Mouse (Mus musculus): ENCODE data around the gene Uqcrq. TPM values are rescaled to one million over a fixed set of nuclear protein-coding genes. Genes with fewer than 3 reads are reported as not detected.

The Uqcrq gene
- total and polyA plus RNA-seq, 3 experiments: 30.4 to 193 (median 67.6) TPM

GRCm38 (mm10) chr11:53463551-53464424 lies 33.2 kb upstream of the Uqcrq start:
- peaks cover 58% of the 10 kb centered on the region for H3K27me3 ChIP-seq (ENCODE audit: insufficient read depth, low read length)
- peaks cover 8% of the 10 kb centered on the region for H3K9me3 ChIP-seq (replicated peaks)
- ATAC-seq (ENCODE audit: extremely low read depth, insufficient number of reproducible peaks, low FRiP score, poor library complexity, severe bottlenecking) (no peak), DNase-seq (ENCODE audit: low spot score) (no peak)
- no peak for TF ChIP-seq CTCF (IDR thresholded peaks at IDR 0.05; ENCODE audit: low read depth, low read length)
- no peak for TF ChIP-seq GATA2 (IDR thresholded peaks at IDR 0.05; ENCODE audit: borderline replicate concordance, low read depth, low read length)
- TF ChIP-seq POLR2AphosphoS5 (IDR thresholded peaks at IDR 0.05; ENCODE audit: insufficient replicate concordance, low read depth, low read length): no peak
- no peak for TF ChIP-seq TAL1 (conservative IDR thresholded peaks at IDR 0.05; ENCODE audit: low read depth, low read length)
- no peak for TF ChIP-seq GATA1 (IDR thresholded peaks at IDR 0.05; ENCODE audit: borderline replicate concordance, low read length)
- no peaks in the 10 kb centered on the region for H3K36me3 ChIP-seq (replicated peaks)
- H3K4me3 ChIP-seq (ENCODE audit: low read depth, low read length): peak overlapping the region; percentile 17; the same call in 1 of the 2 replicates
- peaks cover 27% of the 10 kb centered on the region for H3K4me1 ChIP-seq (ENCODE audit: insufficient read depth, low read depth, low read length)

GRCm38 (mm10) chr11:53461727-53462126 lies 31.1 kb upstream of the Uqcrq start:
- no peaks in the 10 kb centered on the region for H3K36me3 ChIP-seq (replicated peaks)
- ATAC-seq (ENCODE audit: extremely low read depth, insufficient number of reproducible peaks, low FRiP score, poor library complexity, severe bottlenecking) (peak; percentile 63), DNase-seq (ENCODE audit: low spot score) (peak; percentile 52)
- TF ChIP-seq POLR2AphosphoS5 (IDR thresholded peaks at IDR 0.05; ENCODE audit: insufficient replicate concordance, low read depth, low read length): no peak
- no peak for TF ChIP-seq GATA1 (IDR thresholded peaks at IDR 0.05; ENCODE audit: borderline replicate concordance, low read length)
- no peak for TF ChIP-seq GATA2 (IDR thresholded peaks at IDR 0.05; ENCODE audit: borderline replicate concordance, low read depth, low read length)
- no peak for TF ChIP-seq CTCF (IDR thresholded peaks at IDR 0.05; ENCODE audit: low read depth, low read length)
- peak; percentile 30; the same call in 1 of the 2 replicates for TF ChIP-seq TAL1 (conservative IDR thresholded peaks at IDR 0.05; ENCODE audit: low read depth, low read length)
- H3K4me3 ChIP-seq (ENCODE audit: low read depth, low read length): no peak overlapping the region
- H3K27me3 ChIP-seq (ENCODE audit: insufficient read depth, low read length): peaks cover 62% of the 10 kb centered on the region
- peaks cover 8% of the 10 kb centered on the region for H3K9me3 ChIP-seq (replicated peaks)
- H3K4me1 ChIP-seq (ENCODE audit: insufficient read depth, low read depth, low read length): peaks cover 29% of the 10 kb centered on the region

- peaks cover 8% of the 10 kb centered on the region for H3K9me3 ChIP-seq (replicated peaks)
- no peak overlapping the region for H3K4me3 ChIP-seq (ENCODE audit: low read depth, low read length)
- peaks cover 27% of the 10 kb centered on the region for H3K4me1 ChIP-seq (ENCODE audit: insufficient read depth, low read depth, low read length)
- H3K36me3 ChIP-seq (replicated peaks): no peaks in the 10 kb centered on the region
- TF ChIP-seq POLR2AphosphoS5 (IDR thresholded peaks at IDR 0.05; ENCODE audit: insufficient replicate concordance, low read depth, low read length) (no peak), GATA2 (IDR thresholded peaks at IDR 0.05; ENCODE audit: borderline replicate concordance, low read depth, low read length) (no peak), TAL1 (conservative IDR thresholded peaks at IDR 0.05; ENCODE audit: low read depth, low read length) (no peak), CTCF (IDR thresholded peaks at IDR 0.05; ENCODE audit: low read depth, low read length) (no peak)
- DNase-seq (ENCODE audit: low spot score) (no peak), ATAC-seq (ENCODE audit: extremely low read depth, insufficient number of reproducible peaks, low FRiP score, poor library complexity, severe bottlenecking) (no peak)
- H3K27me3 ChIP-seq (ENCODE audit: insufficient read depth, low read length): peaks cover 62% of the 10 kb centered on the region
These were observed 29.6 kb upstream of the Uqcrq start for GRCm38 (mm10) chr11:53460192-53460591.

GRCm38 (mm10) chr11:53458996-53459395 lies 28.4 kb upstream of the Uqcrq start:
- Histone ChIP-seq H3K36me3 (replicated peaks) (no peaks in the 10 kb centered on the region), H3K4me1 (ENCODE audit: insufficient read depth, low read depth, low read length) (peaks cover 27% of the 10 kb centered on the region), H3K4me3 (ENCODE audit: low read depth, low read length) (no peak overlapping the region), H3K9me3 (replicated peaks) (peaks cover 8% of the 10 kb centered on the region), H3K27me3 (ENCODE audit: insufficient read depth, low read length) (peaks cover 63% of the 10 kb centered on the region)
- no peak for ATAC-seq (ENCODE audit: extremely low read depth, insufficient number of reproducible peaks, low FRiP score, poor library complexity, severe bottlenecking)
- no peak for DNase-seq (ENCODE audit: low spot score)
- TF ChIP-seq GATA1 (IDR thresholded peaks at IDR 0.05; ENCODE audit: borderline replicate concordance, low read length) (no peak), CTCF (IDR thresholded peaks at IDR 0.05; ENCODE audit: low read depth, low read length) (no peak), POLR2AphosphoS5 (IDR thresholded peaks at IDR 0.05; ENCODE audit: insufficient replicate concordance, low read depth, low read length) (no peak), GATA2 (IDR thresholded peaks at IDR 0.05; ENCODE audit: borderline replicate concordance, low read depth, low read length) (no peak), TAL1 (conservative IDR thresholded peaks at IDR 0.05; ENCODE audit: low read depth, low read length) (no peak)

GRCm38 (mm10) chr11:53457372-53457954 lies 26.8 kb upstream of the Uqcrq start:
- Histone ChIP-seq H3K36me3 (replicated peaks) (no peaks in the 10 kb centered on the region), H3K27me3 (ENCODE audit: insufficient read depth, low read length) (peaks cover 64% of the 10 kb centered on the region), H3K4me1 (ENCODE audit: insufficient read depth, low read depth, low read length) (peaks cover 23% of the 10 kb centered on the region), H3K4me3 (ENCODE audit: low read depth, low read length) (peak overlapping the region; percentile 65), H3K9me3 (replicated peaks) (no peaks in the 10 kb centered on the region; the same call in 1 of the 2 replicates)
- TF ChIP-seq POLR2AphosphoS5 (IDR thresholded peaks at IDR 0.05; ENCODE audit: insufficient replicate concordance, low read depth, low read length) (no peak), GATA2 (IDR thresholded peaks at IDR 0.05; ENCODE audit: borderline replicate concordance, low read depth, low read length) (no peak), CTCF (IDR thresholded peaks at IDR 0.05; ENCODE audit: low read depth, low read length) (no peak), TAL1 (conservative IDR thresholded peaks at IDR 0.05; ENCODE audit: low read depth, low read length) (no peak), GATA1 (IDR thresholded peaks at IDR 0.05; ENCODE audit: borderline replicate concordance, low read length) (no peak)
- ATAC-seq (ENCODE audit: extremely low read depth, insufficient number of reproducible peaks, low FRiP score, poor library complexity, severe bottlenecking) (no peak), DNase-seq (ENCODE audit: low spot score) (no peak)

Data from G1E (cell line).